Mouse (Mus musculus) lung, postnatal 0 days (tissue): ENCODE measurements around the gene Fkbp10.

Experiments used
- CTCF ChIP-seq: IDR thresholded peaks from 2 replicates; pipeline ENCODE4 v1.5.1; 2016; ENCODE audit warnings: antibody characterized with exemption, mild to moderate bottlenecking
- EP300 ChIP-seq: IDR thresholded peaks from 2 replicates; pipeline ENCODE4 v1.6.1; 2016; ENCODE audit warnings: antibody characterized with exemption, mild to moderate bottlenecking, control low read depth

- TF ChIP-seq EP300 = no peak
- TF ChIP-seq CTCF = no peak
These were observed 26.9 kb upstream of the Fkbp10 start for GRCm38 (mm10) chr11:100388588-100388987.
